Mouse (Mus musculus): ENCODE data around the gene Hhatl. TPM values are rescaled to one million over a fixed set of nuclear protein-coding genes. Genes with fewer than 3 reads are reported as not detected.
A peak's percentile ranks its signal among the peaks of the same experiment; 100 is the strongest.

Gene Hhatl
- polyA plus RNA-seq (2015; fragmentation: Nextera tagmentation; extraction: Ambion mirVana) = 0.07 and 0.31 TPM in 2 replicates

DNA sequence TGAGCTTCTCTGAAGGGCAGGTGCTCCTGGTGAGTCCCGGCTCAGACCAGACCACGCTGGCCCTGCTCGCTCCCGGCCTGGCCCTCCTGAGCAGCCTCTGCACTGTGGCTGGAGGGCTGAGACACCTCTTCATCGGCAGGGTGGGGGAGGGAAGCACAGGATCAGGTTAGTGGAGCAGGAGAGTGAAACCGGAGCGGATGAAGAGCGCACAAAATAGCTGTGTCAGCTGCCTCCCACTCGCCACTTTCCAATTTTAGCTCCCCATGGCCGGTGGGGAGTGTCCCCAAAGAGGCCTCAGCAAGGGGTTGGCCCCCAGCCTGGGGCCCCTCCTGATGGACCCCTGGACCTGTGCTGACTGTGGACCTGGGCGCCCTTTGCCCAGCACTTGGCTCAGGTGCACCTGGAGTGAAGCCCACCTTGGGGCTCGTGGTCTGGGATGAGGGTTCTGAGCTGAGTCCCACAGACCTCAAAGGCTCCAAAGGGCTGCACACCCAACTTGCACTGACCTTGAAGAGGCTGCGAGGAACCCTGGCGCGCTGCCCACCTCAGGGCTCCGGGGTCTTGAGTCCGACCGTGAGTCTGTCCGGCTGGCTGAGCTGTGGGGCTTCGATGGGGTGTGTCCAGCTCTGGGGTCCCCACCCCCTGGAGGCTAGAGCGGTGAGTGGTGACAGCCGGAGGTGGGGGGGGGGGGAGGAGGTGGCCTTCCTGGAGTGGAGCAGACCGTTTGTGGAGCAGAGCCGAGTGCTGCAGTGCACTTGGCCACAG lies at the start of gene Hhatl:
Gene Hhatl, minus strand, starts transcription at position 751 of the 765 bp plus-strand sequence.
- ATAC-seq (ENCODE audit: low read depth) = no peak
- Histone ChIP-seq H3K36me3 (ENCODE audit: control insufficient read depth, insufficient read depth) (no peaks in the 10 kb centered on the region), H3K4me3 (ENCODE audit: low read depth, low read length) (no peak within 1 kb of the TSS), H3K4me2 (ENCODE audit: low read depth, low read length) (no peak within 1 kb of the TSS), H3K9me3 (replicated peaks; ENCODE audit: control insufficient read depth, low read length) (no peaks in the 10 kb centered on the region), H3K9ac (ENCODE audit: low read depth, low read length) (no peak within 1 kb of the TSS), H3K27me3 (ENCODE audit: control insufficient read depth, insufficient read depth, low read depth, low read length) (no peaks in the 10 kb centered on the region), H3K4me1 (ENCODE audit: control insufficient read depth, low read depth, low read length) (no peaks in the 10 kb centered on the region), H3K27ac (ENCODE audit: low read length) (no peak within 1 kb of the TSS)
- WGBS (ENCODE audit: insufficient replicate concordance) = 44% methylated on average over 24 of the region's 24 CpGs

DNA sequence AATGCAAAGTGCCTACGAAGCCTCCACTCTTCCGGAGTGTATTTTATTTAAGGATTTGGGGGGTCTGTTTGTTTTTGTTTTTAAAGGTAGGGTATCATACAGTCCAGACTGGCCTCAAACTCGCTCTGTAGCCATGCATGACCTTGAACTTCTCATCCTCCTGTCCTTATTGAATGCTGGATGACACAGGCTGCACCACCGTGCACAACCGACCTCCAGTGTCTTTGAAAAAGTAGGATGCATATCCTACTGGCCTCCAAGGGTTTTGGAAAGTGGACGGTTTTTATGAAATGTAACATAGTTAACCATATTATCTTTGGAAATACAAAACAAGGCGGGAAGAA lies 47.3 kb upstream of the Hhatl start:
- Histone ChIP-seq H3K36me3 (ENCODE audit: control insufficient read depth, insufficient read depth) (no peaks in the 10 kb centered on the region), H3K4me1 (ENCODE audit: control insufficient read depth, low read depth, low read length) (no peaks in the 10 kb centered on the region), H3K4me3 (ENCODE audit: low read depth, low read length) (peak overlapping the region; percentile 44), H3K27me3 (ENCODE audit: control insufficient read depth, insufficient read depth, low read depth, low read length) (peaks cover 8% of the 10 kb centered on the region), H3K4me2 (ENCODE audit: low read depth, low read length) (peak overlapping the region; percentile 60), H3K9ac (ENCODE audit: low read depth, low read length) (no peak overlapping the region), H3K9me3 (replicated peaks; ENCODE audit: control insufficient read depth, low read length) (no peaks in the 10 kb centered on the region), H3K27ac (ENCODE audit: low read length) (no peak overlapping the region)
- 31% methylated on average over 7 of the region's 7 CpGs for WGBS (ENCODE audit: insufficient replicate concordance)
- ATAC-seq (ENCODE audit: low read depth) = no peak

DNA sequence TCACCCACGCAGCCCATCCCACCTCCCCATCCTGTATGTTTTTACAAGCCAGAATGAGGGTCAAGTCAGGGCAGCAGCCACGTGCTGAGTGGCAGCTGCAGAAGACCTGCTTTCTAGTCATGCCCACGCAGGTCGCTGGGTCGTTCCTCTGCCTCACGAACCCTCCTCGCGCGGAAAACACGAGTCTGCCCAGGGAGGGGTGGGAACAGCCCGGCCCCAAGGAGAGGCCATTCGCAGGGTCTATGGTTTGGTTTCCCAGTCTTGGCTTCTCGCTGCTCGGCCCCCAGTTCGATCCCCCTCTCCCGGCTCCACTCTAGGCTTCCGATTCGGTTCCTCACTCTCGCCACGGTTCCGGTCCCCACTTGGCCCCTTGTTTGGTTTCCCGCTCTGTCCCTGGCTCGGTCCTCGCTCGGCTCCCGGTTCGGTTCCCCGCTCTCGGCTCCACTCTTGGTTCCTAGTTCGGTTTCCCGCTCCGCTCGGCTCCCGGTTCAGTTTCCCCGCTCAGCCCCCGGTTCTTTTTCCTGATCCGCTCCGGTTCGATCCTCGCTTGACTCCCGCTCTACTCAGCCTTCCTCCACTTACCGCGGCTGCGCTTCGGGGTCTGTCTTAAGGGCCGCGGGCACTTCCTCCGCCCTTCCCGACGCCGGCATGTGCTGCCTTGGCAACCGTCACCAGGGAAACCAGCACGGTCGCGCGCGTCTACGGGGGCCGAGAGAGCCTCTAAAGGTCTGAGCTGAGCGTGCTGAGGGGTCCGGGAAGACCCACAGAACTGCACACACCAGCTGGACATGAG lies 46.7 kb upstream of the Hhatl start, which contains the start of gene Ccdc13:
Gene Ccdc13, minus strand, starts transcription at position 633 of the 793 bp plus-strand sequence.
- Histone ChIP-seq H3K27ac (ENCODE audit: low read length) (no peak within 1 kb of the TSS), H3K27me3 (ENCODE audit: control insufficient read depth, insufficient read depth, low read depth, low read length) (peaks cover 8% of the 10 kb centered on the region), H3K9me3 (replicated peaks; ENCODE audit: control insufficient read depth, low read length) (no peaks in the 10 kb centered on the region), H3K9ac (ENCODE audit: low read depth, low read length) (peak within 1 kb of the TSS; percentile 7; the same call in 1 of the 2 replicates), H3K36me3 (ENCODE audit: control insufficient read depth, insufficient read depth) (no peaks in the 10 kb centered on the region), H3K4me3 (ENCODE audit: low read depth, low read length) (peak within 1 kb of the TSS; percentile 44), H3K4me1 (ENCODE audit: control insufficient read depth, low read depth, low read length) (no peaks in the 10 kb centered on the region), H3K4me2 (ENCODE audit: low read depth, low read length) (peak within 1 kb of the TSS; percentile 60)
- 5% methylated on average over 61 of the region's 61 CpGs for WGBS (ENCODE audit: insufficient replicate concordance)
- peak; percentile 24; the same call in 1 of the 2 replicates for ATAC-seq (ENCODE audit: low read depth)

DNA sequence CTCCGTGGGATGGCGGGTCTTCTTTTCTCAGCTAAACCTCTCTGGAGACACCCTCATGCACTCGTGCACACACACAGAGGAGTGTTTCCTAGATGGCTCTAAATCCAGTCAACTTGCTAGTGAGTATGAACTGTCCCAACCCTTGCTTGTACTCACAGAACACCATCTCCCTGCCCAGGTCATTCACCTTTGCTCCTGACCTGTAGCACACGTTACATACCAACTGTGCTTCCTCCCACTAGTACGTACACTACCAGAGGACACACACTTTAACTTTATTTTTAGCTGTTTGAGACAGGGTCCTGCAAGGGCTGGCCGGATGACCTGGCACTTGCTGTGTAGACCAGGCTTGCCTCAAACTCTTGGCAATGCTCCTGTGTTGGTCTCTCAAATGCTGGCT lies 45.7 kb upstream of the Hhatl start:
- no peaks in the 10 kb centered on the region for H3K36me3 ChIP-seq (ENCODE audit: control insufficient read depth, insufficient read depth)
- H3K4me3 ChIP-seq (ENCODE audit: low read depth, low read length) = no peak overlapping the region
- H3K9ac ChIP-seq (ENCODE audit: low read depth, low read length) = no peak overlapping the region
- WGBS (ENCODE audit: insufficient replicate concordance) = 56% methylated on average over 6 of the region's 6 CpGs
- H3K27ac ChIP-seq (ENCODE audit: low read length) = no peak overlapping the region
- no peaks in the 10 kb centered on the region for H3K4me1 ChIP-seq (ENCODE audit: control insufficient read depth, low read depth, low read length)
- no peaks in the 10 kb centered on the region for H3K9me3 ChIP-seq (replicated peaks; ENCODE audit: control insufficient read depth, low read length)
- H3K4me2 ChIP-seq (ENCODE audit: low read depth, low read length) = no peak overlapping the region
- ATAC-seq (ENCODE audit: low read depth) = peak; percentile 57; the same call in 1 of the 2 replicates
- peaks cover 8% of the 10 kb centered on the region for H3K27me3 ChIP-seq (ENCODE audit: control insufficient read depth, insufficient read depth, low read depth, low read length)

DNA sequence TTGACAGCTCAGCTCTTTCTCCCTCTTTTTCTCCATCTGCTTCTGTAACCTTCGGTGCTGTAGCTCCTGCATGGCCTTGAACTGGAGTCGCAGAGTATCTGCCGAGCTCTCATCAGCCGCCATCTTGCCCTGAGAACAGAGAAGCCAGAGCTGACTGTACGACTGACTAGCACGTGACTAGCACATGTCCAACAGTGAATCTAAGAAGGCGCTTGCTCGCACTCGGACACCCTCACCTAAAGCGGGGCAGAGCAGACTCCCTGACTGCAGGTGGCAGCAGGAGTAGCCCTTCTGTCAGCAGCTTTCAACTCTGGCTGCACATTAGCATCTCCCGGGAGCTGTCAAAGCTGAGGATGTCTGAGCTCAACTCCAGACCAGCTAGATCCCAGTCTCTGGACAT lies 41.5 kb upstream of the Hhatl start:
- peaks cover 3% of the 10 kb centered on the region for H3K27me3 ChIP-seq (ENCODE audit: control insufficient read depth, insufficient read depth, low read depth, low read length)
- no peaks in the 10 kb centered on the region for H3K9me3 ChIP-seq (replicated peaks; ENCODE audit: control insufficient read depth, low read length)
- no peak overlapping the region for H3K4me3 ChIP-seq (ENCODE audit: low read depth, low read length)
- whole genome bisulfite sequencing (ENCODE audit: insufficient replicate concordance) = 76% methylated on average over 11 of the region's 11 CpGs
- H3K27ac ChIP-seq (ENCODE audit: low read length) = no peak overlapping the region
- H3K4me1 ChIP-seq (ENCODE audit: control insufficient read depth, low read depth, low read length) = no peaks in the 10 kb centered on the region
- H3K9ac ChIP-seq (ENCODE audit: low read depth, low read length) = no peak overlapping the region
- H3K4me2 ChIP-seq (ENCODE audit: low read depth, low read length) = no peak overlapping the region
- ATAC-seq (ENCODE audit: low read depth) = no peak
- H3K36me3 ChIP-seq (ENCODE audit: control insufficient read depth, insufficient read depth) = no peaks in the 10 kb centered on the region

DNA sequence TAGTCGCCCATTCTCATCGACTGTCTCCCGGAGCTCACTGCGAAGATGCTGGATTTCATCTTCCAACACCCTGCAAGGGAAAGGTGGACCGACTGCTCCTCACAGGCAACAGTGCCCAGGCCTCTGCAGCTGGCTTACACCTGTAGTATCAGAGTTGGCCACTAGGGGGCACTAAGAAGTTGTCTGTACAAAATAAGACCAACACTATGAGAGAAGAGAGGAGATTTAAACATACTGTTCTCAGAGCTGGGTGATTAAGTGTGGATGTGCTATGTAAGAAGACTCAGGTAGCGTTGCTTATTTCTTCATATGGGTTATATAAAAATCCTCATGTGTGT lies 38.6 kb upstream of the Hhatl start:
- no peaks in the 10 kb centered on the region for H3K4me1 ChIP-seq (ENCODE audit: control insufficient read depth, low read depth, low read length)
- no peaks in the 10 kb centered on the region for H3K9me3 ChIP-seq (replicated peaks; ENCODE audit: control insufficient read depth, low read length)
- WGBS (ENCODE audit: insufficient replicate concordance) = 24% methylated on average over 6 of the region's 6 CpGs
- no peaks in the 10 kb centered on the region for H3K36me3 ChIP-seq (ENCODE audit: control insufficient read depth, insufficient read depth)
- no peak overlapping the region for H3K4me3 ChIP-seq (ENCODE audit: low read depth, low read length)
- ATAC-seq (ENCODE audit: low read depth) = no peak
- no peak overlapping the region for H3K9ac ChIP-seq (ENCODE audit: low read depth, low read length)
- no peak overlapping the region for H3K27ac ChIP-seq (ENCODE audit: low read length)
- no peak overlapping the region for H3K4me2 ChIP-seq (ENCODE audit: low read depth, low read length)
- no peaks in the 10 kb centered on the region for H3K27me3 ChIP-seq (ENCODE audit: control insufficient read depth, insufficient read depth, low read depth, low read length)

DNA sequence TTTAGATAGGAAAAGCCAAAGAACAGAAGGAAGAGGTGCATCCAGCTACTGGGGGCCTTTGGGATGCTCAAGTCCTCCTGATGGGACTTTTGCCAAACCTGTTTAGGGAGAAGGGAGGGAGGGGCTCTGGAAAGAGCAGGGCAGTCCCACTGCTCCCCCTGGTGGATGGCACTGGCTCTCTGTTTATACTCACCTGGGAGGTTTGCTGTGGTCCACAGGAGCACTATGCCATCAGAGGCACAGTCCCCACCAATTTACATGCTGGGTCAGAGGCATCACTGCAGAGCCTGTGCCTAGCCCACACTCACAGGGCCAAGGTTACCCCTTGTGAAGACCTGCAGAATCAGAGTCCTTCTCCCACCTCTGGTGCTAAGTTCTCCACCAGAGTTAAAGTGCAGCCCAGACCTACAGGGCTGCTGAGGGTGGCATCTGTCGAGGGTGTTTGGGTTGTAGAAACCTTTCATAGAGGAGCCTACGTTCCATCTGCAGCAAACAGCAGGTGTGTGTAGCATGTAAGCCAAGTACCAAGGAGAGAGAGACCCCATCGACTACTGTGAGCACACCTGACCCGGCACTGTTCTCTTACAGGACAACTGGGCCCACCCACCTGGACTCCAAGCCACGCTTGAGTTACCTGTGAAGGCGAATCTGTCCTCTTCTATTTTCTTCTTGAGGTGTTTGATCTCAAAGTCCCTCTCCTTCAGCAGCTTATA lies 38.1 kb upstream of the Hhatl start:
- Histone ChIP-seq H3K9ac (ENCODE audit: low read depth, low read length) (no peak overlapping the region), H3K4me1 (ENCODE audit: control insufficient read depth, low read depth, low read length) (no peaks in the 10 kb centered on the region), H3K4me2 (ENCODE audit: low read depth, low read length) (no peak overlapping the region), H3K27ac (ENCODE audit: low read length) (no peak overlapping the region), H3K4me3 (ENCODE audit: low read depth, low read length) (no peak overlapping the region), H3K9me3 (replicated peaks; ENCODE audit: control insufficient read depth, low read length) (no peaks in the 10 kb centered on the region), H3K27me3 (ENCODE audit: control insufficient read depth, insufficient read depth, low read depth, low read length) (no peaks in the 10 kb centered on the region), H3K36me3 (ENCODE audit: control insufficient read depth, insufficient read depth) (no peaks in the 10 kb centered on the region)
- 52% methylated on average over 6 of the region's 6 CpGs for WGBS (ENCODE audit: insufficient replicate concordance)
- 0 out of 2 replicates have a peak, but pooled peaks have one; percentile 24 for ATAC-seq (ENCODE audit: low read depth)

DNA sequence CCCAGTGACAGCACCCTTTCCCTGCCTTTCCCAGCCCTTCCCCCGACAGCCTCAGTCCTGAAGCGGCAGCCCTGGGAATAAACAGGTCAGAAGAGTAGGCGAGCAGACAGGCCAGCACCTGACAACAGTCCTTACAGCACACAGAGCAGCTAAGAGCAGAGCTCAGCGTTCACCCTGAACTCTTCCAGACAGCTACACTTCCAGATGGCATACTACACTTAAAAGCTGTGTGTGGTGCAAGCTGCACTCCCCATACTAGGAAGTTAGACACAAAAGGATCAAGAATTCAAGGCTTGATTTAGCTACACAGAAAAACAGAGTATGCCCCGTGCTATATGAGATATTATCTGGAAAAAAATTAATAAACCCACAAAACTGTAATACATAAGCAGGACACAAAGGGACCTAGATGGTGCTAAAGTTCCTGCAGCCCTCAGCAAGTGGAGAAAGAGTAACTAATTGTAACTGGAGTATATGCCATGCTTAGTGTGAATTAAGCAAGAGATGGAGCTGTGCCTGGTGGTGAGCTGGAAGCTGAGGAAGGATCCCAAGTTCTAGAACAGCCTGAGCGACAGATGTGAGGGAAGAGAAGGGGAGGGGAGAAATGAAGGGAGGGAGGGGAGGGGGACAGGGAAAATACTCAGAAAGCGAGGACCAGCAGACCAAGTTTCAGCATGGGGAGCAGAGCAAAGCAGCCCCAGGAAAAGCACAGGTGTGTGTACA lies 37.1 kb upstream of the Hhatl start:
- WGBS (ENCODE audit: insufficient replicate concordance) = 44% methylated on average over 7 of the region's 7 CpGs
- no peaks in the 10 kb centered on the region for H3K4me1 ChIP-seq (ENCODE audit: control insufficient read depth, low read depth, low read length)

More for the DNA sequence above, 37.1 kb upstream of the Hhatl start:
- Histone ChIP-seq H3K27me3 (ENCODE audit: control insufficient read depth, insufficient read depth, low read depth, low read length) (no peaks in the 10 kb centered on the region), H3K9ac (ENCODE audit: low read depth, low read length) (no peak overlapping the region), H3K4me3 (ENCODE audit: low read depth, low read length) (no peak overlapping the region), H3K27ac (ENCODE audit: low read length) (no peak overlapping the region), H3K9me3 (replicated peaks; ENCODE audit: control insufficient read depth, low read length) (no peaks in the 10 kb centered on the region), H3K36me3 (ENCODE audit: control insufficient read depth, insufficient read depth) (no peaks in the 10 kb centered on the region), H3K4me2 (ENCODE audit: low read depth, low read length) (no peak overlapping the region)
- ATAC-seq (ENCODE audit: low read depth) = no peak
